Mouse (Mus musculus) urinary bladder, postnatal 25 days (tissue): ENCODE data around the gene Gabbr2.

Source experiments
- DNase-seq: peaks from one replicate; pipeline ENCODE4 v3.0.0; 2022; ENCODE audit warnings: low spot score

The Gabbr2 gene

DNA sequence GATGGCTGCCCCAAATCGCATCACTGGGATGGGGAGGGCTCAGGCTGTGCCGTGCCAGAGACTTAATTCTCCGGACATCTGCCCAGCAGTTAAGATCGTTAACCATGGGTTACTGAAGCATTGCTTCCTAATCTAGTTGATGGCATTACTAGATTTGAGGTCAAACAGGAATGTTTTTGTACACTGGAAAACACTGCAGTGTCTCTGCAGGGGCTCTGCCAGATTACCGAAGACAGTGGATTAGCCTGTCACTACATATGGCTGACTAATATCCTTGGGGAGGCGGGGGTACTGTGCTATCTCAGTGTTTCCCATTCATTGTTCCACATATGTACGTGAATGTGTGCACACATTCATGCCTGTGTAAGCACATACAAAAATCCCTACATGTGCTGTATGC is 225.3 kb downstream of the Gabbr2 start:
- no peak for DNase-seq

GRCm38 (mm10) chr4:46759838-46760237 is 231.8 kb downstream of the Gabbr2 start:
- no peak for DNase-seq

DNA sequence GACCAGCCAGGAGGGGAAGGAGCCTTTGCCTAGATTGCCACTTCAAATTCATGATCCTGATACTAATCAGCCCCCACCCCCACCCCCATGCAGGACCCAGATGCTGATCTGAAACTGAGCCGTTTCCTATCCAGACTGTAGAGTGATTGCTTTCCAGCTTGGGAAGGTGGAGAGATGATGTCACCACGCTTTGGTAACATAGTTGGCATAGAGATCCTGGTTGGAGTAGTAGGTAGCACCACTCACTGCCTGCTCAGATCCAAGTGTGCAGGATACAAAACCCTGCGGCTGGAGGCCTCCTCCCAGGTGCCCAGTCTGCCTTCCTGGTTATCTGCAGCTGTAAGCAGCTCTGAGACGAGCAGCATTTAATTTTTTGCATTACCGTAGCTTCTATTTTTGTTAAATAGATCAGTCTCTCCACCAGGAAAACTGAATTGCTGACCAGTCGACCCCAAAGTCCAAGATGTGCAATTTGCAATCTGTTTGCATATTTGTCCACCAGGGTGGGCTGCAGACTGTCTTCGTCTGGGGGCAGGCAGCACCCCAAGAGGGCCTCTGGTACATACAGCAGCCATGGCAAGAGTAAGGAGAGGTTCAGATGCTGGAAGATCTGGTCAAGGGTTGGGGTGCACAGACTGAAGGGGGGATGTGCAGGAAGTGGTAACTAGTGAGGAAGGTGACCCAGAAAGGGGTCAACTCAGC is 233.2 kb downstream of the Gabbr2 start:
- DNase-seq = no peak

DNA sequence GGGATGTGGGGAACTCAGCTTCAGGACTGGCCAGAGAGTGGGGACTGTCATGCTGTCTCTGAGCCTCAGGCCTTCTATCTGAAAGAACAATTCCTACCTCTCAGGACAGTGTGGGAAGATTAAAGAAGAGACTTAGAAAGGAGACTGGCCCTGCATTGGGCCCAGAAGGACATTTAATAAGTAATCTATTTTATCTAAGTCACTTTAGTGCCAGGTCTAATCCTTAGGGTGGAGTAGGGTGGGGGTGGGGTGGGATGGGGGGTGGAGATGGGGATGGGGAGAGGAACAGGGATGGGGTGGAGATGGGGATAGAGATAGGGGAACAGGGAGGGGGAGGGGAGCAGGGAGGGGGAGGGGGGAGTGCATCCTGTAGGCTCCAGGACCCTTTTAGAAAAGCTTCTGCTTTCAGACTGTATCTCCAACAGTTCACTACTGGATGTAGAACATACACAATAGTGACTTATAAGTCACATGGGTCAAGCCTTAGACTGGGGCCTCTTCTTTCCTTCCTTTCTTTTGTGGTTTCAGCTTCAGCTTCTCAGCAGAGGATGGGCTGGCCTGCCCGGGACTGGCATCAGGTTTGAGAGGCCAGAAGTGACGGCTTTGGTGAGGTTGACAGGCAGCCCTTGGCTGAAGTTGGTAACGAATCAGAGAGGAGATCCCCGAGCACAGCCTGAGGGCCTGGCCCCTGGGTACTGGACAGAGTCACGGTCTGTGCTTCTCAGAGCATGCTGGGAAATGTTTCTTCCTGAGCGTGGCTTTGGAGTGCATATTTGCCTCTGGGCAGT is 237.1 kb downstream of the Gabbr2 start:
- DNase-seq = no peak

DNA sequence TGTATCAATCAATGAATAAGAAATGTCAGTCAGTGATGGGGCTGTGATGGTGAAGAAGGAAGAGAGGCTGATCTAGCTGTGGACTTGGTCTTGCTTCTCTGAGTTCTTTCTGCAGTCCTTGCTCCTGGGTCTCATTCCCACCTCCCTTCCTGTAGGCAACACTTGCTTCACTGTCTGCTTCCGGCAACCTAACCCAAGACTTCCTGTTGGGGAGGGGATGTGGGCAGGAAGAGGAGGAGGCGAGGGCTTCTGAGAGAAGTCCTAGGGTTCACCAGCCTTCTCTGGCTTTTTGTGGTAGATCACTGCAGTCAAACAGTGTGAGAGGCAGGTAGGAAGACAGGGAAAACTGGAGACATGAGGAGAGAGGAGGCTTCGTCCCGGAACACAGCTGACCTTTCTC is 239.4 kb downstream of the Gabbr2 start:
- DNase-seq = no peak

DNA sequence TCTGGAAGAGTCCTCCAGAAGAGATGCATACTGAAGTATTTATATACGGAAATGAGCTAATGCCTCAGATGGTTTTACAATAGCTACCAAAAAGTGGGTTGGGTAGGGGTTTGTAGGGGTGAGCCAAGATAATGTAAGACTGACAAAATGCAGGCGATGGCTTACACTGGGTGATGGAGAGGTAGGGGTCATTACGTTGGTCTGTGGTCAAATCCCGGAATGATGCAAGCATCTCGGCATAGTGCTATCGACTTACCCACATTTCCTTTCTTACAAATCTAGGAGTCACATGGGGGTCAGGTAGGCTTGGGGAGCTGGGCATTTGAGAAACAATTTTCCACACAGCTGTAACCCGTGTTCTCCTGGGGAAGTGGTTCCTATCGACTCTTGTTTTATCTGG is 242.7 kb downstream of the Gabbr2 start:
- no peak for DNase-seq

- no peak for DNase-seq
Observed at GRCm38 (mm10) chr4:46747007-46747746, 244.5 kb downstream of the Gabbr2 start.

DNA sequence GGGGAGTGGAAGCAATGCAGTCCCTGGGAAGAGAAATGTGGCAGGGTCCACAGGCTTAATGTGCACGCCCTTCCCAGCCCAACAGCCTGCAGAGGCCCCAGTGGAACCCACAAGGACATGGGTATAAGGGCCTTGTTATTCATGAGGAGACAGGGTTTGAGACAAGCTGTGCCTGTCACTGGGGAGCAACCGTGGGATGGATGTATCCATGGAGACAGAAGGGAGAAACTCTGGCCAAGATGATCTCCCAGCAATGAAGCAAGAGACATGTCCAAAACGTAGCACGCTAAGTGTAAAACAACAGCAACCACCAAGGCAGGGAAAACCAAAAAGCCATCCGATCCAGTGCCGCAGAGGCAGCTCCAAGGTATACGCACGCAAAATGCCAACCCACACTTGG is 246.1 kb downstream of the Gabbr2 start:
- no peak for DNase-seq

GRCm38 (mm10) chr4:46744583-46745155 is 247.0 kb downstream of the Gabbr2 start:
- no peak for DNase-seq

DNA sequence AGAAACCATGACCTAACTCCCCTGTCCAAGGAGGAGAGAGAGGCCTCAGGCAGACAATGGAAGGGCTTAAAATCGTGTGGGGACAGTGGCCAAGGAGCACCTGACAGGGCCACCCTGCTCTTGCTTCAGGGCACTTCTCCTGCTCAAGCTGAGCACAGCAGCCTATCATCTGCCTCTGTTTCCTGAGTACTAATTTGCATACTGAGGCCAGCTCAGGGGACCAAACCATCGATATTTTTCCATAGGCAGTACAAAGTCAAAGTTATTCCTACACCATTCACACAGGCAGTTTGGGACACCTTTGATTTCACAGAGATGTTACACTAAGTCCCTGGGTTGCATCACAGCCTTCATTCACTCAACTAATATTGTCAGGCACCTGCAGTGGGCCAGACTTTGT is 249.1 kb downstream of the Gabbr2 start:
- DNase-seq = no peak

DNA sequence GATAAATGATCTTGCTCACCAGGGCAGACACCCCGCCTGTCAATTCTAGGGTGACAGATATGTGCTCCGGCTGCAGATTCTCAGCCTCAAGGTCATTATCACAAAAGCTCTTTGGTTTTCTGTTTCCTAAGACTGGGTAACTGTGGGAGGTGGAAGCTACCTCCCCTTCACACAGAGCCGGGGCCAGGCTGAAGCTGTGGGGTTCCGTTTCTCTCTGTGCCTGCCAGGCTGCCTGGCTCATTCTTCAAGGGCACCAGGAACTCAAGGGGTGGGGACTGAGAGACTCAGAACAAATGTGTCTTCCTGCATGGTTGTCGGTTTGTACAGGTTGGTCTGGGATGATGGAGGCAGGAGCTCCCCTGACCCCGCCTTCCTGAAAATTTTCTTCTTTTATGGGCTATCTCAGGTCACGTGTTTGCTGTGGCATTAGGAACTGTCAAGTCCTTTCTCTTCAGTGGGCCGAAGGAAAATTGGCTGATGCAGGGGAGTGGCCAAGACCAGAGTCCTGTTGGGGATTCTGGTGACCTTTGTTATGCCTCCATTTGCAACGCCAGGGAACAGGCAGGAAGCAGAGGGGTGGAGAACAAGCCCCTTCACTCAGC is 254.7 kb downstream of the Gabbr2 start:
- no peak for DNase-seq

- no peak for DNase-seq
Observed at GRCm38 (mm10) chr4:46734906-46735305, 256.8 kb downstream of the Gabbr2 start.

- no peak for DNase-seq
Observed at GRCm38 (mm10) chr4:46731590-46731989, 260.1 kb downstream of the Gabbr2 start.

GRCm38 (mm10) chr4:46729306-46730042 is 262.2 kb downstream of the Gabbr2 start:
- DNase-seq = no peak

DNA sequence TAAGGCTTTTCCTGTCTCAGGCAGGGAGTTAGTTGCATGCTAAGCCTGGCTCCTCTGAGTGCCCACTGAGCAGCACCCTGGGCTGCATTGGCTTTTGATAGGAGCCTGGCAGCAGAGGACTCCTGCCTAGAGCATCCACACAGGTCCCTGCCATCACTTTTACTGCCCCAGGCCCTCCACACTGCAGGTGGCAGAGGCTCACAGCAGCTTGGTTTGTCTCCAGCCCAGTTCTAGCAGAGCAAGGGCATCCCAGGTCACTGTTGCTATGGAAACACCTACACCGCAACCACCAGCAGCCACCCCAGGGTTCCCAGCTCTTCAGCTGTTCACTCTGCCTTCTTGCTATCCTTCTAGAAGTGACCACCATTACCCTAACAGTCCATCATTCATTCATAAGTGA is 263.4 kb downstream of the Gabbr2 start:
- no peak for DNase-seq

DNA sequence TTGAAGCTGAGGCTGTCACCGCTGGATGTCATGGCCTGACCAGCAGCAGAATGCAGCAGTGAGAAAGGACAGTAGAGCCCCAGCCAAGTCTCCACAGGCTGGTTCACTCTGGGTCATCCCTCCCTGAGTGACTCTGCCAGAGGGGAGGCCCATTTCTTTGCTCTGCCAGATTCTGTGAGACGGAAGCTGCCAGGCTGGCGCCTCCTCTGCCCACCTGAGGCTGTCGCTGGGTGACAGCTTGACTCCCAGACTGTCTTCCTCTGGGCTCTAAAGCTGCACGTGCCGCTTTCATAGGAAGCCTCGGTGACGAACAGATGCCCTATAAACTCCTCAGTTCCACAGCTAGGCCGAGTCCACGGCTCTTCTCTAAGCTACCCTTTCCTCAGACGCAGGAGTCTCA is 264.5 kb downstream of the Gabbr2 start:
- DNase-seq = no peak

GRCm38 (mm10) chr4:46720821-46721557 is 270.7 kb downstream of the Gabbr2 start:
- no peak for DNase-seq

- DNase-seq = no peak
Observed at GRCm38 (mm10) chr4:46720070-46720469, 271.6 kb downstream of the Gabbr2 start.

DNA sequence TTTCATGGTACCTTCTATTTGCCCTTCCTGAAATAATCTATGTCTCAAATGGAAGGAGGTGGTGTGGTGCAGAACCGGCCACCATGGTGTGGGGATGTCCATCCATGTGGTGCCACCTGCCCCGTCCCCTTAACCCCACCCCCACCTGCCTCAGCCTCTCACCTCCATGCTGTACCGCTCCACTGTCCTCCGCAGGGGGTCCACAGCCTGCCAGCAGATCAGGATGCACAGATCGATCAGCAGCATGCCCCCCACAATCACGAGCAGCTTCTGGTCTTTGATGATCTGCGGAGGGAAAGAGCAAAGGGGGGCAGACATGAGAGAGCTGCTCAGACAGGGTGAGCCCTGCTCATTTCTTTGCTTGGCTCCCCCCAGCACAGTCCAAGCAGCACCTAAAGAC is 273.0 kb downstream of the Gabbr2 start:
- DNase-seq = no peak

- no peak for DNase-seq
Observed at GRCm38 (mm10) chr4:46717156-46717555, 274.5 kb downstream of the Gabbr2 start.

DNA sequence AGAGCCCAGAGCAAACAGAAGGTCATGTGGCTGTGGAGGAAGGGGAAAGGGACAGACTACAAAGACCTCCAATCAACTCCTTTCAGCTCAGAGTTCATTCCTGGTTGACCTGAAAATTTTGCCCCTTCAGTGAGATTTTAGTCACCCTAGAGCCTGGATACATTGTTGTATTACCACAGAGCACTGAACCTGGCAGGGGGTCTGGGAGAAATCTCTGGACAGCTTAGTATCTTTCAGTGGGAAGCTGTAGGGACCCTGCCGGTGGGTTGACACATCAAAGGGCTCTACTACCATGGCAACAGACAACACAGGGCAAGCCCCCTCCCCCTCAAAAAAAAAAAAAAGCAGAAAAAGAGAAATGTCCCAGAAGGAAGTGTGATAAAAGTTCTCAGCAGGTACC is 275.3 kb downstream of the Gabbr2 start:
- DNase-seq = no peak
